Mouse (Mus musculus) left cerebral cortex, adult 9 months (tissue): ENCODE data around the gene Defb19.

ENCODE experiments used
- DNase-seq, 2 experiments: peaks; one replicate each; pipeline ENCODE4 v3.0.0; 2022; ENCODE audit warnings: low spot score in 2 of 2

The Defb19 gene

DNA sequence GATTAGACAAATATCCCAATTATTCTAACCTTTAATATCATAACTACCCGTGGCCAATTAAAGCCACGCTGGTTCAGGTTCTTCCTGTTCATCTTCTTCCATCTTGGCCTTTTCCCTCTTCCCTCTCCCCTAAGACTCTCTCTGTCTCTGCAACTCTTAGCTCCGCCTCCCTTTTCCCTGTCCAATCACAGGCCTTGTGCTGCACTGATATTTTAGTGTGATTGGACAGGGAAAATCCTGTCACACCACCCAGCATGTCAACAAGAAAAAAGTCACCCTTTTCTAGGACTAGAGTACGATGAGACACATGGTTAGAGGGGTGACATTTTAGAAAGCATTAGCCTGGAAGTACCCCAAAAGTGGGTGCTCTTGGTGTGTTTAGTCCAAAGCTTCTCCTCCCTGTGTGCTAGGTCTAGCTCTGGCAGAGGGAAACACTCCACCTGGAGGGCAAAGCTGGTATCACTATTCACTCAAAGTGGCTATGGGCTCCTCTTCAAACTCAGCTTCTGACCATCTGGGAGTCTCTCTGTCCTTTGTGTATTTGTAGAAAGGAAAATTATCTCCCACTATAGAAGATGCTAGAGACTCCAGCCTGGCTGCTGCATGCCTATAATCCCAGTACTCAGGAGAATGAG, 6.9 kb upstream of the Defb19 start:
- DNase-seq, result no peak

DNA sequence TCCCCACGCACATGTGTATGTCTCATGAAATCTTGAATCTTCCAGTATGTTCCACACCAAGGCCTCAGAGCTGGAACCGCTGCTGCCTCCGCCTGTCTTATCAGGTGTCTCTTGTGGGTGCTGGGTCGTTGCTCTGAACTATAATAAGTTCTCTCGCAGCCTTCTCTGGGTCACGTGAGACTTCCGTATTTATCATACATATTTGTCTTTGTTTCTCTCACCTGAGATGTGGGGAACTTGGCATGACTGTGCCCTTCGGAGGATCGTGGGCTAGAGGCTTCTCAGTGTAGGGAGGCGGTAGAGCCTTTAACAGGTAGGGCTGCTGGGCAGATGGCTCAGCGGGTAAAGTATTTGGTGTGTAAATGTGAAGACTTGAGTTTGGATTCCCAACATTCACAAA, 500 bp upstream of the Defb19 start:
- no peak for DNase-seq

DNA sequence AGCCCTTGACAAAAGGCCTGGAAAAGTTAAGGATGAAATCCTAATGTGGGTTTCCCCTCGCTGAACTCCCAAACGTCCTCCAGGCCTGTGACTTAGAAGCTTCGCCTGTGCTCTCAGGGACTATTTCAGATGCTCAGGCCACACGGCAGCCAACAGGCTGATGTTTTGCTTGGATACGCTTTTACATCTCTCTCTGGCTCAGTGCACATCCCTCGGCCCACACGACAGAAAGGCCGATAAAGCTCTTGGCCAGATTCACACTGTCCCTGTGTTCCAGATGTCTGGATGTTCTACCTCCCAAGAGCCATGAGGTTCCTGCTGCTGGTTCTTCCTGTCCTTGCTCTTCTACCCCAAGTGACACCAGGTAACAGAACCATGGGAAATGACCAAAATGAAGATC, 6.6 kb downstream of the Defb19 start:
- no peak for DNase-seq

DNA sequence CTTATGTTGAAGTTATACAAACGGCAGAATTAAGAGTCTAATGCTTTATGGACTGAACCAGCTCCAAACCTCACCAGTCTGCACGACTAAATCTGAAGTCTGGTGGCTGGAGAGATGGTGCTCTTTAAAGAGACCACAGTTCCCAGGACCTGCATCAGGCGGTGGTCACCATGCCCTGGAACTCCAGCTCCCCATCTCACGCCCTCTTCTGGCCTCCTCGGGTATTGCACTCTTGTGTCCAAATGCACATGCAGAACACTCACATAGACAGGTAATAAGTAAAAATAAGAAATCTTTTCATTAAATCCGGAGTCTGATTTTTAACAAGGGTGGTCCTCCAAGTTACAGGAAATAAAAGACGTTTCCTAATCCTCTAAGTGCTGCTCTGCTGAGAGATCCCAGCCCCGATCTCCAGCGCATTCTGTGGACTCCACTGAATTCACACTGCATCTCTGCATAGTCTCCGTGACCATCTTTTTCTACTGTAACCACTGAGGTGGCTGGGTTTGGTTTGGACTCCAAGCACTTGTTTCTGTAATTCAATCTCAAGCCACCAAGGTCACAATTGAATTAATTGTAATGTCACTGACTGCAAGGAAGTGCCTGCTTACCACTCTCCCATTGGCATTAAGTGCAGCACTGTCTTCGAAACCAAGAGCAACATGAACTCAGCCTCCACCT, 7.9 kb downstream of the Defb19 start, which contains the start of gene Defb21:
Defb21 (plus strand) TSS at position 631 of the 681 bp plus-strand sequence.
- no peak for DNase-seq

DNA sequence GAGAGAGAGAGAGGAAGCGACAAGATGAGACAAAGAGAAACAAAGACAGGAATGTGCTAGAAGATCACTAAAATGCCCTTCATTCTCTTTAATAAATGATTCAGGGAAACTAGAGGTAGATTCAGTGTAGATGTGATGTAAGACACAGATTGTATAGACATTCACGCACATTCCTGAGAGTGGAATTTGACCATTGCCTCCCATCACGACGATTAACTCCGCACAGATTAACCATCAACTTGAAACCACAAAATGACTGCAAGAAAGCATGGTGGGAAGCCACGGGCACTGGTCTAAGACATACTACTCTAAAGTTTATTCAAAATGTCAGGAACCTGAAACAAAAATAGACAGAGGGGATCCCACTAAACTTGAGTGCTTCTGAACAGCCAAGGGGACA, 9.8 kb downstream of the Defb19 start:
- DNase-seq, result no peak

DNA sequence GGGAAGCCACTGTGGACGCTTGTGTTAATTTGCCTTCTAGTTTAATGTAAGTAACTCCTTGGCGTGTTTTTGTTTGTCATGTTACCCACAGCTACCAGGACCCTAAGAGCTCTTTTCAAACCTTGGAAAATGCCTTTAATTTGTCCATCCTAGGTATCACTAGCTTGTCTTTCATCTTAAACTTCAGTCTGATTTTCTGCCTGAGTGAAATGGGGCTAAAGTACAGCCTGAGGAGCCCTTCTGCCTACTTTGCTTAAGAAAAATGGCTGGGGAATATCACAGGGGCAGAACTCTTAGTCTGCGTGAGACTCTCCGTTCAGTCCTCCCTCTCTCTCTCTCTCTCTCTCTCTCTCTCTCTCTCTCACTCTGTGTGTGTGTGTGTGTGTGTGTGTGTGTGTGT, 10.2 kb downstream of the Defb19 start:
- DNase-seq, result no peak

DNA sequence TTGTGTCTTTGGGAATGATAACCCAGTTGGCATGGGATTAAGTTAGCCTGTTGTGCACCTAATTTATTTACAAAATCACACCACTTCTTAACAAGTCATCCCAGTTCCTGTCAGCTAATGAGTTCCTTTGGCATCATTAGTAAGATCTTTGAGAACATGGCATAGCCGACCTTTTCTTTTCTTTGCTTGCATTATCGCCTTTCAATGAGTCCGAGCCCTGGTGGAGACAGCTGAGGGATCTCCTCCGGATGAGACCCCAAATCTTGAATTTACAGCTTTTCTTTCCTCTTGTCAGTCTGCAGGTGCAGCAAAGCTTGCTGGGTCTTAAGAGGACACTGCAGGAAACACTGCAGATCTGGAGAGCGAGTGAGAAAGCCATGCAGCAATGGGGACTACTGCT, 11.1 kb downstream of the Defb19 start, which contains the start of gene Gm17416:
Gm17416 (plus strand) TSS at position 301 of the 400 bp plus-strand sequence.
- DNase-seq, result no peak

DNA sequence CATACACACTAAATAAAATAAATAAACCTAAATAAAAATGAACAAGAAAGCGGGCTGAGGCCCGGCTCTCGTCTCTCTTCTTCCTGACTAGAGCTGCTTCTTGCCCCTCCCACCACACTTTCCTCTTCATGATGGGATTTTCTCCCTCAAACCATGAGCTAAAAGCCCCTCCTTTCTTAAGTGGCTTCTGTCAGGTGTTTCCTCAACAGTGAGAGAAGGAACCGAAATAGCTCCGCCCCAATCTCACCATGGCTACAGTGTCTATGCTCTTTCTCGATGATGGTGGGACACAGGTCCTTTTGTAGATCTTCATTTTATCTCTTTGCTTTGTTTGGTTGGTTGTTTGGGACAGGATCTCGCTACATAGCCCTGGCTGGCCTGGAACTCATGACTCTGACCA, 23.5 kb downstream of the Defb19 start:
- no peak for DNase-seq

DNA sequence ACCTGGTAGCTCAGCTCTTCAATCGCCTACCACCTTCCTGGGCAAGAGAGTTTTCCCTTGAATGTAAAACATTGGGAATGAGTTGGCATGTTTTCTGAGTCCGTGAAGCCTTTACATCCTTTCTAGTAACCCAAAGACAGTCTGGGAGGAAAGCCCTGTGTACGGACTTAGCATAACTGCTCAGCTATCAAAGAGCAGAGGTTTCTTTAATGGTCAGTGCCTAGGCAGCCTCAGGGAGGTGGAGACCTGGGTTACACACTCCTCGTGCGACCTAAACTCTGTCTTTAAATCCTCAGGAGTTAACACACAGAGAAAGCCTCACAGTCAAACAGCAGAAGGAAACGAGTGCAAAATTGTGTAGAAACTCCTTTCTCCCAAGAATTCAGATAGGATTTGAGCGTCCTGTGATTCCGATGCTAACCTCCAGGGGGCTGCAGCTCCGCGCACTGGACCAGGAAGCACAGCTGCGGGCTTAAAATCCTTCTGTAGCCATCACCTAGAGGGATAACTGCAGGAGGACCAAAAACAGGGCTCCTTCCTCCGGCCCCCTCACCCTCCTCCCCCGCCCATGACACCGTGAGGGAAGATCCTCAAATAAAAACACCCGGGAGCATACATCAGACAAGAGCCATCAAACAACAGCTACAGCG, 26.2 kb downstream of the Defb19 start:
- DNase-seq, result peak in 1 of 2 experiments; percentile 68

DNA sequence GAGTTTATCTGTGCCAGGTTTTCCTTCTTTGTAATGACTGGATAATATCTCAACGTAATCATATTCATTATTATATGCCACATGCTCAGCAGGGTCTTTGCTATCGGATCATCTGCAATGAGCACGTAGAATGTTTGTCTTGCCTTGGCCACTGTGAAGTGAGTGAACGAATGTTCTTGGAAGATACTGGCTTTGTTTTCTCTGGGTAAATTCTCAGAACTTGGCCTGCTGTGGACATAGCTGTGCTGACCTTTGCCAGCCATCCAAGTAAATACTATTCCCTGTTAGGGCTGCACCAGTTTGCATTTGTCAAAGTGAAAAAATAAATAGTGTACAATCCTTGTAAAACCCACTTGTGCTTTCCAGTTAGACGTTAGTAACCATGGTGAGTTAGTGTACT, 32.0 kb downstream of the Defb19 start:
- no peak for DNase-seq

DNA sequence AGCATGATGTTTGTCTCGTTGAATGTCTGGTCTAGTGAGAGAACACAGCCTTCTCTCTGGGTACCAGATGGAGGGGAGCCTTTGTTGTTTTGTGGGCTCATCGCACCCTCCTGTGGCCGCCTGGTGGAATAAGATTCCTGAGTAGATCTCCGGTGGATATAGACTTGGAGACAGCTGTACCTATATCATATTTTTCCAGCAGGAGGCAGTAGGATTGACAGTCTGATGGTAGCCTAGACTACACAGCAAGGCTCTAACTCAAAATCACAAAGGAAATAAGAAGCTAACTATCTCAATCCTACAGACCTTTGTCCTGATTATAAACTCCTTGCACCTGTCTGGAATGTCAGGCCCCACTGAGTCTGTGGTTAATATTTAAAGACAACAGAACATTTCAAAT, 35.4 kb downstream of the Defb19 start:
- peak; percentile 15 to 48 for DNase-seq

DNA sequence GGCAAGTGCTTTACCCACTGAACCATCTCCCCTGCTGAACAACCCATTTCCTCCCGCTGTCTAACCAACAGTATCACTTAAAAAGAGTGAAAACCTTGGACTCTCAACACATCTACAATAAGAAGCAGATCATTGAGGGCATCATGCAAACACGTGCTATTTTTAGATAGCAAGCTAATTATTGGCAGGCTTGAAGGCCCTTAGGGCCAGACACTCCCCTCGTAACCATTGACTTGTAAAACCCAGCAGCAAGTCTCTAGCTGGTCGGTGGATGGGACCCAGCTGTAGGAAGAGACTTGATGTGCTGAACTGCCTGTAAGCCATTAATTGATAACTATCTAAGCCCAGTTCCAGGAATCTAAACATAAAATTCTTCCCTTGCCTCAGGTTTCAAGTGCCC, 36.6 kb downstream of the Defb19 start:
- no peak for DNase-seq

DNA sequence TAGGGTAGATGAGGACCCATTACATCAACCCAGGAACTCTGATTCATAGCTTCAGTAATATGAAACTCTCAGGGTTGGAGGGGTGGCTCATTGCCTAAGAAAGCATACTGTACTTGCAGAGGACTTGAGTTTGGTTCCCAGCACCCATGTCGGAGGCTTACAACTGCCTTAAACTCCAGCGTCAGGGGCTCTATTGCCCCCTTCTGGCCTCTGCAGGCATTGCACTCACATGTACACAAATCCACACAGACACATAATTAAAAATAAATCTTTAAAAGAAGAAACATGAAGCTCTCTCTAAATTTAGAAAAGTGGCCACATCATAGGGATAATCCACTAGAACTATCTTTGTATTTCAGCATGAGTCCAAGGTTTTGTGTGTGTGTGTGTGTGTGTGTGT, 37.2 kb downstream of the Defb19 start:
- no peak for DNase-seq

DNA sequence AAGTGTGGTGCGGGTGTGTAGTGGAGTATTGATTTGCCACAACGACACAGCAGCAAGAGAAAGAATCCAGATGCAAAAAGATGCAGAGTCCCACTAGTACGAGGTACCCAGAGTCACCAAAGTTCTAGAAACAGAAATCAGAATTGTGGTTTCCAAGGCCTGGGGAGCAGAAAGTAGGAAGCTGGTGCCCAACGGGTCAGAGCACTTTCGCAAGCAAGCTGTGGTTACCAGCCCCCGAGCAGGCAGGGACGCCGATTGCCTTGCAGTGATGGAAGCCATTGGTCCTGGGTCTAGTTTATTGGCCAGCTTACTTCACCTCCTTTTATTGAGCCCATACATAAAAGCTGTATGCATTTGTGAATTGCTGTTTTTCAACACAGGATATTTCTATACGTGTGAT, 38.1 kb downstream of the Defb19 start:
- DNase-seq, result no peak

DNA sequence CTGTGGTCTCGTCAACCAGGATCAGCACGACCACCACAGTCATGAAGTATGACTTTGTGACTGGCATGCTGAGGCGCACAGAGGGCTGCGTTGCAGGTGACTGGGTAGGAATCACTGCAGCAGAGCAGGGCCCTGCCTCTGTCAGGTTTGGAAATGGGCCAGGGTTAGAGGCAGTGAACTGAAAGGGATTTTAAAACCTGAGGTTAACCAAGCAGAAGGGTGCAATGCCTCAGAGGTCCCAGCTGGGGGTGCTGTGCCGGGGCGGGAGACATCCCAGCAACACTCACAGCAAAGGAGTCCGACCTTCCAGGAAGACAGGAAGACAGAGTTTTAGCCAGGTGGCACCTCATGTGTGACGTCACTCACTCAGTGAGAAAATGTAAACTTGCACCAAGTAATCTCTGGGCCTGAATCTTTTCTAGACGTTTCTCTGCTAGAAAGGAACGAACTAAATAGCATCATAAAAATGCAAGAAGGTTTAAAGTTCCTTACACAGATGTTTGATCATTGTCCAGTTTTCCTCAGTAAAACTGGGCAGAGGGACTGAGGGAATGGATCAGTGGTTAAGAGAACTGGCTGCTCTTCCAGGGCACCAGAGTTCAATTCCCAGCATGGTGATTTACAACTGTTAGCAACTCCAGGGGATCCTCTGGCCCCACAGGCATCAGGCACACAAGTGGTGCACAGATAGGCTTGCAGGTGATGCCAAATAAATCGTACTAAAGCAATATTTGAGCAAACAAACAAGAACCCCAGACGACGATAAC, 40.0 kb downstream of the Defb19 start, which contains the start of gene Defb29:
Defb29 (minus strand) TSS at position 155 of the 767 bp plus-strand sequence.
- no peak for DNase-seq
